Mouse (Mus musculus) kidney, embryonic 16.5 days (tissue): ENCODE measurements at regions not wholly inside any gene's neighbourhood (a gene's known extent, or its start where the extent isn't known, plus 50 kb on each side); places are given as distances from the start of the nearest gene placed in this dataset.

Experiments
- ATAC-seq: fragments of 200-750 bp; cut with Nextera tagmentation; 2 replicates; pipeline ENCODE4 v1.8.0; 2017; ENCODE audit warnings: moderate TSS enrichment; ENCODE audit not compliant: low FRiP score, low TSS enrichment
- H3K27ac ChIP-seq: fragments of 300-500 bp; sonication (generic); 2 replicates; pipeline ENCODE4 v1.5.1; 2014; ENCODE audit warnings: low read length
- H3K27me3 ChIP-seq: fragments of 300-500 bp; sonication (generic); 2 replicates; pipeline ENCODE4 v1.6.1; 2014; ENCODE audit warnings: low read length, control low read depth, mixed read lengths; ENCODE audit not compliant: insufficient read depth
- H3K36me3 ChIP-seq: fragments of 300-500 bp; sonication (generic); 2 replicates; pipeline ENCODE4 v1.6.1; 2014; ENCODE audit warnings: low read length, control low read depth, mixed read lengths; ENCODE audit not compliant: insufficient read depth
- H3K4me1 ChIP-seq: fragments of 300-500 bp; sonication (generic); 2 replicates; pipeline ENCODE4 v1.6.1; 2014; ENCODE audit warnings: low read length, control low read depth, mixed read lengths; ENCODE audit not compliant: insufficient read depth
- H3K4me2 ChIP-seq: fragments of 300-500 bp; sonication (generic); replicated peaks from 2 replicates; pipeline ENCODE4 v1.6.1; 2014; ENCODE audit warnings: low read depth, low read length
- H3K4me3 ChIP-seq: fragments of 300-500 bp; sonication (generic); 2 replicates; pipeline ENCODE4 v1.5.1; 2014; ENCODE audit warnings: mild to moderate bottlenecking, low read length
- H3K9ac ChIP-seq: fragments of 300-500 bp; sonication (generic); replicated peaks from 2 replicates; pipeline ENCODE4 v1.6.1; 2014; ENCODE audit warnings: low read length
- H3K9me3 ChIP-seq: fragments of 300-500 bp; sonication (generic); 2 replicates; pipeline ENCODE4 v1.6.1; 2016; ENCODE audit warnings: low read length, control low read depth
- WGBS: fragments of 180-500 bp; shearing (Covaris S2); extraction: QIAGEN DNeasy Blood & Tissue Kit; methylation state at CpG from one replicate; pipeline ENCODE4 v1.1.7; 2014; 5-methylcytosine and 5-hydroxymethylcytosine counted together

DNA sequence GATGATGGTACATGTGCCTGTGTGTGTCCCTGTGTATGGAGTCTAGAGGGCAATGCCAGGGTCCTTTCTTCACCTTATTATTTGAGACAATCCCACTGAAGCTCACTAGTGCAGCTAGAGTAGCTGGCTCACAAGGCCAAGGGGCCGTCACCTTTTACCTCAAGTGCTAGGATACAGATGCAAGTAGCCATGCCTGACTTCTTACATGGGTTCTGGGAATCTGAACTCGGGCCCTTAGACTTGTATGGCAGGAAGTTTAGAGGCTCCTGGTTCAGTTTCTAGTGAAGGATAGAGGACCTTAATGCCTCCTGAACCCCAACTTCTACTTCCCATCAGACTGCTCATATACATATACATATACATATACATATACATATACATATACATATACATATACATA is 626.6 kb upstream of the Adamts9 start:
- H3K4me2 ChIP-seq = no peak overlapping the region
- no peaks in the 10 kb centered on the region for H3K9me3 ChIP-seq
- no peaks in the 10 kb centered on the region for H3K27me3 ChIP-seq
- no peak overlapping the region for H3K4me3 ChIP-seq
- H3K36me3 ChIP-seq = no peaks in the 10 kb centered on the region
- H3K27ac ChIP-seq = no peak overlapping the region
- H3K4me1 ChIP-seq = no peaks in the 10 kb centered on the region
- 78% methylated on average over 2 of the region's 2 CpGs for WGBS
- no peak overlapping the region for H3K9ac ChIP-seq
- ATAC-seq = no peak

GRCm38 (mm10) chr6:93569211-93569610 is 625.9 kb upstream of the Adamts9 start:
- Histone ChIP-seq H3K27ac (no peak overlapping the region), H3K9me3 (no peaks in the 10 kb centered on the region), H3K36me3 (no peaks in the 10 kb centered on the region), H3K4me2 (no peak overlapping the region), H3K27me3 (no peaks in the 10 kb centered on the region), H3K4me1 (no peaks in the 10 kb centered on the region), H3K9ac (no peak overlapping the region), H3K4me3 (no peak overlapping the region)
- no peak for ATAC-seq
- WGBS = 82% methylated on average over 6 of the region's 6 CpGs

GRCm38 (mm10) chr6:93566661-93567060 is 623.4 kb upstream of the Adamts9 start:
- Histone ChIP-seq H3K9me3 (no peaks in the 10 kb centered on the region), H3K4me2 (no peak overlapping the region), H3K36me3 (no peaks in the 10 kb centered on the region), H3K9ac (no peak overlapping the region), H3K4me1 (no peaks in the 10 kb centered on the region), H3K27me3 (no peaks in the 10 kb centered on the region), H3K4me3 (no peak overlapping the region), H3K27ac (no peak overlapping the region)
- 49% methylated on average over 2 of the region's 2 CpGs for WGBS
- ATAC-seq = no peak

- Histone ChIP-seq H3K4me3 (no peak overlapping the region), H3K27ac (no peak overlapping the region), H3K36me3 (no peaks in the 10 kb centered on the region), H3K27me3 (no peaks in the 10 kb centered on the region), H3K9me3 (no peaks in the 10 kb centered on the region), H3K4me1 (peaks cover 13% of the 10 kb centered on the region; the same call in 1 of the 2 replicates), H3K9ac (no peak overlapping the region), H3K4me2 (no peak overlapping the region)
- 68% methylated on average over 2 of the region's 2 CpGs for WGBS
- no peak for ATAC-seq
These were observed 605.0 kb upstream of the Adamts9 start for GRCm38 (mm10) chr6:93548311-93548710.

GRCm38 (mm10) chr6:93544246-93544645 is 601.0 kb upstream of the Adamts9 start:
- H3K27ac ChIP-seq = 0 out of 2 replicates have a peak overlapping the region, but pooled peaks have one; percentile 9
- H3K9me3 ChIP-seq = no peaks in the 10 kb centered on the region
- 42% methylated on average over 1 of the region's 1 CpGs for WGBS

GRCm38 (mm10) chr6:93543354-93544129 is 600.2 kb upstream of the Adamts9 start:
- Histone ChIP-seq H3K4me3 (peak overlapping the region; percentile 22), H3K4me2 (peak overlapping the region; percentile 47), H3K9ac (no peak overlapping the region; the same call in 1 of the 2 replicates), H3K36me3 (no peaks in the 10 kb centered on the region), H3K9me3 (no peaks in the 10 kb centered on the region), H3K27ac (peak overlapping the region; percentile 9; the same call in 1 of the 2 replicates), H3K4me1 (peaks cover 13% of the 10 kb centered on the region; the same call in 1 of the 2 replicates), H3K27me3 (no peaks in the 10 kb centered on the region)
- WGBS = 25% methylated on average over 15 of the region's 15 CpGs
- ATAC-seq = peak; percentile 61; the same call in 1 of the 2 replicates

More at GRCm38 (mm10) chr6:93544246-93544645, 601.0 kb upstream of the Adamts9 start:
- no peak for ATAC-seq
- Histone ChIP-seq H3K9ac (no peak overlapping the region; the same call in 1 of the 2 replicates), H3K4me1 (peaks cover 13% of the 10 kb centered on the region; the same call in 1 of the 2 replicates), H3K4me3 (no peak overlapping the region), H3K4me2 (peak overlapping the region; percentile 47; the same call in 1 of the 2 replicates), H3K27me3 (no peaks in the 10 kb centered on the region), H3K36me3 (no peaks in the 10 kb centered on the region)

DNA sequence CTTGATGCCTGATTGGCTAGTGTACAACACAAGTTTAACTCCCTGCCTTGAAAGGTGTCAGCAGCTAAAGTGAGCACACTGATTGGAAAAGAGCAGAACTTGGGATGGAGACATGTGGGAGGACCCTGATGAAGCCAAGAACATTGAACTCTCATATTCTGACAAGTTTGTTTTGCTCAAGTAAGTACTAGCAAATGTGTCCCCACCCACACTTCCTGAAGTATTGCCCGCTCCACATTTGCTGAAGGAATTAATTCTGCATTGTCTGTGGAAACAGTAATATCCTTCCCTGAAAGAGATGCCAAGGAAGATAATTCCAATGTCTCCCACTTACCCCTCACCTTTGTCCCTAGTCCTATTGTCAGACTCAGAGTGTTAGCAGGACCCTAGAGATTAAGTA is 596.3 kb upstream of the Adamts9 start:
- H3K9me3 ChIP-seq = no peaks in the 10 kb centered on the region
- no peak overlapping the region for H3K4me2 ChIP-seq
- no peak overlapping the region for H3K27ac ChIP-seq
- H3K36me3 ChIP-seq = no peaks in the 10 kb centered on the region
- H3K9ac ChIP-seq = no peak overlapping the region
- peaks cover 12% of the 10 kb centered on the region; the same call in 1 of the 2 replicates for H3K4me1 ChIP-seq
- no peak for ATAC-seq
- WGBS = 69% methylated on average over 1 of the region's 1 CpGs
- H3K27me3 ChIP-seq = no peaks in the 10 kb centered on the region
- H3K4me3 ChIP-seq = no peak overlapping the region

DNA sequence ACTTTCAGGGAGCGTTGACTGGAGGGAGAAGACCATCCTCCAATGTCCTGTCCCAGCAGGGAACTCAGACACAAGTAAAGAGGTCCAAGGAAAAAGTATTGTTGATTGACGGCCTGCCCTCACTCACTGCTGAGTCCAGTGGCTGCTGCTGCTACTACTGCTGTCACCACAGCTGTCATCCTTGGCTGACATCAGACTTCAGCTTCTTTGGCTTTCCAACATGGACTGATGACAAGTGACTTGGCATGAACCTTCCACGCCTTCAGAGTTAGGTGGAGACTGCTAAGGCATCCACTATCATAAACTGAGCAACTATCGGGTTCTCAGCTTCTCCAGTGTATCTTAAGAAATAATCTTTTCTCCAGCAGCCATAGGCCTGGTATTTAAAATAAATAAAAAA is 595.9 kb upstream of the Adamts9 start:
- H3K27me3 ChIP-seq = no peaks in the 10 kb centered on the region
- H3K4me2 ChIP-seq = no peak overlapping the region
- peaks cover 8% of the 10 kb centered on the region; the same call in 1 of the 2 replicates for H3K4me1 ChIP-seq
- WGBS = 88% methylated on average over 4 of the region's 4 CpGs
- no peak overlapping the region for H3K9ac ChIP-seq
- no peak overlapping the region for H3K27ac ChIP-seq
- no peak for ATAC-seq
- no peak overlapping the region for H3K4me3 ChIP-seq
- H3K9me3 ChIP-seq = no peaks in the 10 kb centered on the region
- H3K36me3 ChIP-seq = no peaks in the 10 kb centered on the region

GRCm38 (mm10) chr6:93537971-93538370 is 594.7 kb upstream of the Adamts9 start:
- H3K27me3 ChIP-seq = no peaks in the 10 kb centered on the region
- no peak overlapping the region for H3K27ac ChIP-seq
- no peak for ATAC-seq
- H3K4me2 ChIP-seq = no peak overlapping the region
- no peaks in the 10 kb centered on the region for H3K9me3 ChIP-seq
- no peaks in the 10 kb centered on the region for H3K4me1 ChIP-seq
- H3K9ac ChIP-seq = no peak overlapping the region
- H3K4me3 ChIP-seq = no peak overlapping the region
- no peaks in the 10 kb centered on the region for H3K36me3 ChIP-seq
- 72% methylated on average over 1 of the region's 1 CpGs for WGBS

- ATAC-seq = no peak
- Histone ChIP-seq H3K9ac (no peak overlapping the region), H3K27me3 (no peaks in the 10 kb centered on the region), H3K4me2 (no peak overlapping the region), H3K36me3 (no peaks in the 10 kb centered on the region), H3K9me3 (no peaks in the 10 kb centered on the region), H3K4me3 (no peak overlapping the region), H3K27ac (no peak overlapping the region), H3K4me1 (no peaks in the 10 kb centered on the region)
- 92% methylated on average over 1 of the region's 1 CpGs for WGBS
These were observed 593.8 kb upstream of the Adamts9 start for GRCm38 (mm10) chr6:93537126-93537525.
